Comparison of ENCODE assay signal across 1 mouse cellular context in the genomic region with DNA sequence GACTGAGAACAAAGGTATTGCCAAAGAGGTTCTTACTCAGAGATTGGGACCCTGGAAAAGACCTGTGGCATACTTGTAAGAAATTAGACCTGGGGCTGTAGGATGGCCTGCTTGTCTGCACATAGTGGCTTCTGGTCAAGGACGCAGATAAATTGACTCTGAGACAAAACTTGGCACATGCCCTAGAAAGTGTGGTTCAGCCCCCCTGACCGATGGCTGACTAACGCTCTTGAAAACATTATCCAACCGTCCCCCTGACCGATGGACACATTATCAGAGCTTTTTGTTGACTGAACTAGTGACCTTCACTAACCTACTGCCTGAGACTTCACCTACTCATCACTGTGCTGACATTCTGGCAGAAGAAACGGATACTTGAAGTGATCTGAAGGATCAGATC. TPM values are rescaled to one million over a fixed set of nuclear protein-coding genes. Genes with fewer than 3 reads are reported as not detected.
"Had no signal": no experiment of that assay in that cellular context is flagged by ENCODE, and none has a peak within 500 bp of the region (broad histone marks: within the 10 kb centered on the region; RNA-seq: fewer than 3 reads in every experiment).

No protein-coding gene starts in this region.

RNA-seq across cellular contexts. Expression of a gene that starts 18.4 kb away (rescaled TPM):
- total RNA-seq: neutrophil, adult 5-6 weeks had no signal
